ENCODE assay signal across 8 mouse cellular contexts in the genomic region with DNA sequence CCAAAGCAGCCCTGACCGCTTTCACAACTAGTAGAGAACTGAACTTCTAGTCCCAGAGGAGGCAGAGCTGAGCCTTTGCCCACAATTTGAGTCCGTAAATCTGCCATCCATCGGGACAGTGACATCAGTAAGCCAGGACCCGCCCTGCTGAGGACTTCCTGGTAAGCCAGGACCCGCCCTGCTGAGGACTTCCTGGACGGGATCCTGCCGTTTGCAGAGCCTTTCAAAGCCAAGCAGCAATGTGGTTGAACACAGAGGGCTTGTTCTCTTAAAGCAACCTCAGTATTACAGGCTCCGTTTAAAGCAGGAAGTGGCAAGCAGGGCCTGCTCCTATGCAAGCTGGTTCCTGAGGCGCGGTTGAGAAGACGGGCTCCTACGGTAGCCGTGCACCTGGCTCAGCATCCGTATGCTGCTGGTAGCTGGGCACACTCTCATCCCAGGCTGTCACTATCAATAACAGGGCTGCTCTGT. TPM values are rescaled to one million over a fixed set of nuclear protein-coding genes. Genes with fewer than 3 reads are reported as not detected.
DNase-seq lines count a peak whose midpoint lies in the region; ATAC-seq and TF ChIP-seq lines count a peak whose summit lies in the region.

No protein-coding gene starts in this region.

- no peaks in the 10 kb centered on the region for H3K9me3 ChIP-seq in lung, embryonic 14.5 days (ENCODE audit: low read depth, low read length)
- H3K9me3 ChIP-seq in neural tube, embryonic 15.5 days (replicated peaks): no peaks in the 10 kb centered on the region

- H3K36me3 ChIP-seq in lung, embryonic 14.5 days (ENCODE audit: insufficient read depth): no peaks in the 10 kb centered on the region
- H3K36me3 ChIP-seq in neural tube, embryonic 15.5 days: no peaks in the 10 kb centered on the region

- no peak for TF ChIP-seq CTCF in lung, embryonic 14.5 days (IDR thresholded peaks at IDR 0.05; ENCODE audit: low read depth)

- ATAC-seq in lung, embryonic 14.5 days (ENCODE audit: insufficient read depth): peak; percentile 45; the same call in 1 of the 2 replicates
- ATAC-seq in neural tube, embryonic 15.5 days (ENCODE audit: low FRiP score): peak; percentile 17; the same call in 1 of the 2 replicates

- no peaks in the 10 kb centered on the region for H3K27me3 ChIP-seq in lung, embryonic 14.5 days (ENCODE audit: insufficient read depth, low read length)
- no peaks in the 10 kb centered on the region for H3K27me3 ChIP-seq in neural tube, embryonic 15.5 days (replicated peaks)

- peak overlapping the region; percentile 48 for H3K9ac ChIP-seq in lung, embryonic 14.5 days
- H3K9ac ChIP-seq in neural tube, embryonic 15.5 days (replicated peaks): peak overlapping the region; percentile 41

- DNase-seq in B cell, adult 2 months: peak; percentile 78 to 80
- peak; percentile 92 for DNase-seq in adipocyte (ENCODE audit: low spot score)
- DNase-seq in embryo, embryonic 10.5 days (ENCODE audit: low spot score): peak; percentile 47
- peak; percentile 90 to 94 for DNase-seq in heart, adult 18-20 months
- DNase-seq in kidney, adult 11 months: peak; percentile 85
- DNase-seq in lung, embryonic 14.5 days: peak; percentile 75
- DNase-seq in urinary bladder, postnatal 25 days (ENCODE audit: low spot score): peak; percentile 66

- H3K4me3 ChIP-seq in lung, embryonic 14.5 days (ENCODE audit: low read depth, low read length): peak overlapping the region; percentile 30
- H3K4me3 ChIP-seq in neural tube, embryonic 15.5 days (replicated peaks): peak overlapping the region; percentile 18

- peaks cover 6% of the 10 kb centered on the region; the same call in 1 of the 2 replicates for H3K4me1 ChIP-seq in lung, embryonic 14.5 days (ENCODE audit: insufficient read depth)
- peaks cover 19% of the 10 kb centered on the region for H3K4me1 ChIP-seq in neural tube, embryonic 15.5 days

- peak overlapping the region; percentile 64 for H3K4me2 ChIP-seq in lung, embryonic 14.5 days
- H3K4me2 ChIP-seq in neural tube, embryonic 15.5 days: peak overlapping the region; percentile 51

- H3K27ac ChIP-seq in lung, embryonic 14.5 days (ENCODE audit: low read depth): peak overlapping the region; percentile 79
- H3K27ac ChIP-seq in neural tube, embryonic 15.5 days (replicated peaks): peak overlapping the region; percentile 67

- 22% methylated on average over 14 of the region's 14 CpGs for WGBS in lung, embryonic 14.5 days
- 27% methylated on average over 14 of the region's 14 CpGs for WGBS in neural tube, embryonic 15.5 days

RNA-seq across cellular contexts. Expression of gene Yy1, which starts 27.0 kb away (rescaled TPM):
- 10 to 100 TPM; 31.5 to 37.2 TPM for total RNA-seq in heart, adult 18-20 months (2021)
- polyA plus RNA-seq in lung, embryonic 14.5 days (2014; fragmentation: Nextera tagmentation; extraction: Ambion mirVana): 24.3 and 26.3 TPM in 2 replicates
- 10.2 and 13.7 TPM in 2 replicates for polyA plus RNA-seq in neural tube, embryonic 15.5 days (2015; fragmentation: Nextera tagmentation; extraction: Ambion mirVana)

Comparison
In these comparisons a context has a peak if more than half of its experiments do, and no peak if none do; other contexts are left out.
1. Peak in every context shown above with its lines: DNase-seq, ATAC-seq, H3K4me3 ChIP-seq and H3K27ac ChIP-seq.